Mouse (Mus musculus) lung, embryonic 15.5 days (tissue): ENCODE data around the gene Pip5kl1. TPM values are rescaled to one million over a fixed set of nuclear protein-coding genes. Genes with fewer than 3 reads are reported as not detected.

Experiments used
- ATAC-seq: fragments of 200-750 bp; cut with Nextera tagmentation; 2 replicates; pipeline ENCODE4 v1.8.0; 2017; ENCODE audit warnings: moderate number of reproducible peaks, borderline replicate concordance; ENCODE audit not compliant: low FRiP score, low TSS enrichment; ENCODE audit errors: extremely low read depth
- H3K27ac ChIP-seq: fragments of 300-500 bp; sonication (generic); 2 replicates; pipeline ENCODE4 v1.5.1; 2015; ENCODE audit warnings: moderate library complexity, mild to moderate bottlenecking, inconsistent platforms
- H3K27me3 ChIP-seq: fragments of 300-500 bp; sonication (generic); 2 replicates; pipeline ENCODE4 v1.6.1; 2015; ENCODE audit warnings: inconsistent platforms
- H3K36me3 ChIP-seq: fragments of 300-500 bp; sonication (generic); 2 replicates; pipeline ENCODE4 v1.6.1; 2015; ENCODE audit warnings: inconsistent platforms
- H3K4me1 ChIP-seq: fragments of 300-500 bp; sonication (generic); 2 replicates; pipeline ENCODE4 v1.6.1; 2015; ENCODE audit warnings: inconsistent platforms
- H3K4me2 ChIP-seq: fragments of 300-500 bp; sonication (generic); 2 replicates; pipeline ENCODE4 v1.6.1; 2015; ENCODE audit warnings: inconsistent platforms, mild to moderate bottlenecking, moderate library complexity
- H3K4me3 ChIP-seq: fragments of 300-500 bp; sonication (generic); 2 replicates; pipeline ENCODE4 v1.5.1; 2015; ENCODE audit warnings: mild to moderate bottlenecking, inconsistent platforms
- H3K9ac ChIP-seq: fragments of 300-500 bp; sonication (generic); 2 replicates; pipeline ENCODE4 v1.6.1; 2015; ENCODE audit warnings: inconsistent platforms
- H3K9me3 ChIP-seq: fragments of 300-500 bp; sonication (generic); 2 replicates; pipeline ENCODE4 v1.6.1; 2016; ENCODE audit warnings: inconsistent platforms
- WGBS: fragments of 180-500 bp; shearing (Covaris S2); methylation state at CpG from one replicate; pipeline ENCODE4 v1.1.7; 2015; 5-methylcytosine and 5-hydroxymethylcytosine counted together
- polyA plus RNA-seq: library from polyadenylated mRNA; unstranded; fragments of >200 nt; fragmentation: Nextera tagmentation; extraction: Ambion mirVana; gene quantifications from 2 replicates; pipeline ENCODE4 v1.2.1, GENCODE M21; 2015

Pip5kl1 gene
- polyA plus RNA-seq, 1 experiment from 2014 or later = 0.30 TPM

- WGBS = 11% methylated on average over 52 of the region's 55 CpGs
- Histone ChIP-seq H3K4me3 (peak overlapping the region; percentile 80), H3K9ac (peak overlapping the region; percentile 69), H3K9me3 (no peaks in the 10 kb centered on the region), H3K36me3 (no peaks in the 10 kb centered on the region), H3K4me1 (peaks cover 54% of the 10 kb centered on the region), H3K27me3 (no peaks in the 10 kb centered on the region), H3K4me2 (peak overlapping the region; percentile 90), H3K27ac (peak overlapping the region; percentile 65)
- peak; percentile 81 for ATAC-seq
Observed at GRCm38 (mm10) chr2:32606161-32607142, 31.9 kb downstream of the Pip5kl1 start.

DNA sequence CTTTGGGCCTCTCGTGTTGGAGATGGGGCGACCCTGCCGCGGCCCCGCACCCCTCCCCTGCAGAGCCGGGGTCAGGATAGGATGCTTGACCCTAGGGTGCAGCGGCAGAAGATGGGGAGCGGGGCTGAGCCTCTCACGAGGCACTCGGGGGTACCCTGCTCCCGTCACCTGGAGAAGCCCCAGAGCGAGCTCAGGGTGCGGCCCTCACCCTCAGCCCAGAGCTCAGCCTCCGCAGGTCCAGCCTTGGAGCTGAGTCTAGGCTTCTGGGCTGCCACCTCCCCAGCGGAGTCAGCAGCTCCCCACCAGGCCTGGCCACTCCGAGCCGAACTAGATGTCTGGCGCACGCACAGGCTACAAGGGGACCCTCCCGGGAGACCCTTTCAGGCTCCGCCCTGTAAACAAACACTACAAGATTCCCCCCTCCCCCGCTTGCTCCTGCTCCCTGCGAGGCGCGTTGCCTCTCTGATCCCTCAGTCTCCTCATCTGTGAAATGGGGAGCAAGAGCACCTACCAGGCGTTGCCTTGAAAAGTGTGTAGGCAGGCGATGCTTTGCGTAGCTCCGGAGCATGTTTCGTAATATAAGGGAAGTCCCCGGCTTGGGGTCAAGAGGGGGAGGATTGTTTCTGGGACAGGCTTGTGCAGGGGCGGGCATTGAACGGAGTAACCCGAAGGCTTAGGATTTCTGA is 32.8 kb downstream of the Pip5kl1 start:
- no peaks in the 10 kb centered on the region for H3K27me3 ChIP-seq
- peaks cover 45% of the 10 kb centered on the region for H3K4me1 ChIP-seq
- H3K9ac ChIP-seq = peak overlapping the region; percentile 69
- no peaks in the 10 kb centered on the region for H3K9me3 ChIP-seq
- peak overlapping the region; percentile 80 for H3K4me3 ChIP-seq
- ATAC-seq = peak; percentile 32
- no peaks in the 10 kb centered on the region for H3K36me3 ChIP-seq
- 3% methylated on average over 34 of the region's 34 CpGs for WGBS
- H3K4me2 ChIP-seq = peak overlapping the region; percentile 90
- peak overlapping the region; percentile 65 for H3K27ac ChIP-seq

DNA sequence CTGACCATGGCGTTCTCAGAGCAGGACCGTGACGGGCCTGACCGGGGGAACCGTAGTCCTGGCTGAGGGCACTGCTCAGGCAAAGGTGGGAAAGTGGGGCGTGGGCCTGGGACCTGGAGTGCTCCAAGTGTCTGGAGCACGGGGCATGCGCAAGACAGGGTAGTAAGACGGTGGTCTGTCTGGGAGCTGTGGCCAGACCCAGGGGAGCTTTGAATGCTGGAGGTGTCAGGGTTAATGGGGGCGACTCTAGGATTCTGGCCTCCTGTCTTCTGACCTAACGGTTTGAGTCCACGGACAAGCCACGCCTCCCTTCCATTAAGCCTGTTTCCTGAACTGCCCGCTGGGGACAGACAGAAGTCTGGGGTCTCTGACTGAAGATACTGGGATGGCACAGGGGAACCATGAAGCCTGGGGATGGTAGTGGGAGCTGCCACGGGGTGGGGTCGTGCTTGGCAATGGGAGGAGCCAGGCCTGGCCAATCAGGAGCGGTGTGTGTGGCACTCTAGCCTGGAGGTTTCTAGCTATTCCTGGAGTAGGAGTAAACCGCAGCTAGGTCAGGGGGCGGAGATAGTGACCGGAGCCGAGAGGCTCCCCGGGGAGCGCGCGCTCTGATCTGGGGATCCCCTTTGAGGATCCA is 33.7 kb downstream of the Pip5kl1 start:
- H3K27ac ChIP-seq = peak overlapping the region; percentile 67
- H3K9ac ChIP-seq = peak overlapping the region; percentile 38
- H3K27me3 ChIP-seq = no peaks in the 10 kb centered on the region
- H3K36me3 ChIP-seq = no peaks in the 10 kb centered on the region
- WGBS = 6% methylated on average over 25 of the region's 25 CpGs
- H3K9me3 ChIP-seq = no peaks in the 10 kb centered on the region
- peak; percentile 53 for ATAC-seq
- H3K4me1 ChIP-seq = peaks cover 42% of the 10 kb centered on the region
- peak overlapping the region; percentile 90 for H3K4me2 ChIP-seq
- H3K4me3 ChIP-seq = peak overlapping the region; percentile 80

DNA sequence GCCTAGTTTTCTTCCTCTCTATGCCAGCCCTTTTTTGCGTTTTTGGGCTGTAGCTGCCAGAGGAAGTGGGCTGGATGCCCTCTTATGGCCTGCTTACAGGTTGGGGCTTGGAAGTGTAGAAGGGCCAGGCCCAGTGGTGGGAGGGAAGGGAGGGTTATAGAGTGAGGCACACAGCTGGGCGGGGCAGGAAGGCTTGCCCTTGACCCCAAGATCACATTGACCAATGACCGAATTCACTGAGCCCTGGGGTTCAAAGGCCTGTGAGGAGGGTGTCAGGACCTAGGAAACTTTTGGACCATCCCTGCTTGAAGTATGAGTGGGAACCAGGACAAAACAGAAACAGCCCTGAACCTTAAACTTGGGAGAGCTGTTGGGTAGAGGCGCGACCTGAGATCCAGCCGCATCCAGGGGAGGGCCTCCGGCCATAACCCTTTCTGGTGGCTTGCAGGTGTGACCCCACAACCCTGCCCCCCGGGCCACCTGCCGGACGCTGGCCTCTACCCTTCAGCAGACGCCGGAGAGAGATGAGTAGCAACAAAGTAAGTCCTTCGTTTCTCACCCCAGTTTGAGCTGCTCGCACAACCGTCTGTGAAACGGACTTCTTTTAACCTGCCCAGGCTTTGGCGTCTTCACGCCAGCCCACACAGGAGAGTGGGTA is 34.3 kb downstream of the Pip5kl1 start:
- Histone ChIP-seq H3K27ac (peak overlapping the region; percentile 67; the same call in 1 of the 2 replicates), H3K4me2 (peak overlapping the region; percentile 90), H3K4me1 (peaks cover 42% of the 10 kb centered on the region), H3K9me3 (no peaks in the 10 kb centered on the region), H3K4me3 (peak overlapping the region; percentile 80), H3K27me3 (no peaks in the 10 kb centered on the region), H3K36me3 (peaks cover 3% of the 10 kb centered on the region; the same call in 1 of the 2 replicates), H3K9ac (peak overlapping the region; percentile 38)
- 50% methylated on average over 18 of the region's 18 CpGs for WGBS
- ATAC-seq = no peak

GRCm38 (mm10) chr2:32610610-32611229 is 36.1 kb downstream of the Pip5kl1 start:
- no peaks in the 10 kb centered on the region for H3K9me3 ChIP-seq
- H3K4me3 ChIP-seq = peak overlapping the region; percentile 47
- ATAC-seq = no peak
- peaks cover 14% of the 10 kb centered on the region for H3K36me3 ChIP-seq
- H3K4me1 ChIP-seq = peaks cover 42% of the 10 kb centered on the region
- no peaks in the 10 kb centered on the region for H3K27me3 ChIP-seq
- 9% methylated on average over 23 of the region's 23 CpGs for WGBS
- H3K9ac ChIP-seq = peak overlapping the region; percentile 48
- H3K4me2 ChIP-seq = peak overlapping the region; percentile 72
- peak overlapping the region; percentile 68 for H3K27ac ChIP-seq

GRCm38 (mm10) chr2:32612274-32612673 is 37.7 kb downstream of the Pip5kl1 start:
- Histone ChIP-seq H3K9ac (no peak overlapping the region), H3K4me2 (no peak overlapping the region), H3K9me3 (no peaks in the 10 kb centered on the region), H3K27me3 (no peaks in the 10 kb centered on the region), H3K4me1 (peaks cover 36% of the 10 kb centered on the region), H3K27ac (no peak overlapping the region), H3K4me3 (no peak overlapping the region), H3K36me3 (peaks cover 24% of the 10 kb centered on the region)
- ATAC-seq = no peak
- 70% methylated on average over 26 of the region's 26 CpGs for WGBS

DNA sequence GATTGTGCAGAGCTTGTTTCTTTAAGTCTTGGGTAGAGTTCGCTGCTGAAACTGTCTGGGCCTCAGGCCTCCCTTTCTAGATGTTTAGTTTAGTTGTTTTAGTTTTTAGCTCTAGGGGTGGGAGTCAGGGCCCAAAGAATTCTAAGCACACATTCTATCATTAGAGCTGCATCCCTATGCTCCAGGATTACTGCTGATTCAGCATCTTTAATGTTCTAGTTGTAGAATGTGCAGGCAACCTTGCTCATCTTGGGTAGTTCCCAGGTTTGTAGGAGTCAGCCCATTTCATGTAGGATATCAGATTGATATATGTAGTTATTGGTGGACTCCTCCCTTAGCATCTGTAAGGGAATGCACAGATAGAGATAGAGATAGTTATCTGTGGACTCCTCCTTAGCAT is 42.5 kb downstream of the Pip5kl1 start:
- no peaks in the 10 kb centered on the region for H3K9me3 ChIP-seq
- H3K36me3 ChIP-seq = peaks cover 29% of the 10 kb centered on the region
- H3K9ac ChIP-seq = no peak overlapping the region
- peaks cover 36% of the 10 kb centered on the region for H3K4me1 ChIP-seq
- WGBS = 100% methylated on average over 1 of the region's 1 CpGs
- no peaks in the 10 kb centered on the region for H3K27me3 ChIP-seq
- no peak overlapping the region for H3K4me2 ChIP-seq
- H3K4me3 ChIP-seq = no peak overlapping the region
- ATAC-seq = no peak
- no peak overlapping the region for H3K27ac ChIP-seq

DNA sequence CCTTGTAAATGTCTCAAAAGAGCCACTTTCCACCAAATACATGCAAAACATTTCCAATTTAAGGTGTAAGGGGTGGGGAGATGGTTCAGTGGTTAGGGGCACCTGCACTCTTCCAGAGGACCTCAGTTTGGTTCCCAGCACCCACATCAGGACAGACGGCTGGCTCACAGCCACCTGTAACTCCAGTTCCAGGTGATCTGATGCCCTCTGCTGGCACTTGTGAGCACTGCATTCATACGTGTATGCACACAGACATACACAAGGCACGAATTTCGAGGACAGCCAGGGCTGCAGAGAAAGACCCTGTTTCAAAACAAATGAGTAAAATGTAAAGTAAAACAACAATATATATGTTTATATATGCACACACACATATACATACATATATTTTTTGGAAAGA is 43.0 kb downstream of the Pip5kl1 start:
- H3K36me3 ChIP-seq = peaks cover 29% of the 10 kb centered on the region
- ATAC-seq = no peak
- H3K27me3 ChIP-seq = no peaks in the 10 kb centered on the region
- H3K4me1 ChIP-seq = peaks cover 40% of the 10 kb centered on the region
- H3K4me3 ChIP-seq = no peak overlapping the region
- no peak overlapping the region for H3K27ac ChIP-seq
- 94% methylated on average over 4 of the region's 4 CpGs for WGBS
- H3K9ac ChIP-seq = no peak overlapping the region
- H3K9me3 ChIP-seq = no peaks in the 10 kb centered on the region
- H3K4me2 ChIP-seq = no peak overlapping the region

GRCm38 (mm10) chr2:32618051-32618450 is 43.5 kb downstream of the Pip5kl1 start:
- WGBS = 79% methylated on average over 9 of the region's 9 CpGs
- Histone ChIP-seq H3K4me2 (no peak overlapping the region), H3K4me1 (peaks cover 40% of the 10 kb centered on the region), H3K9ac (no peak overlapping the region), H3K27ac (no peak overlapping the region), H3K4me3 (no peak overlapping the region), H3K27me3 (no peaks in the 10 kb centered on the region), H3K9me3 (no peaks in the 10 kb centered on the region), H3K36me3 (peaks cover 29% of the 10 kb centered on the region)
- ATAC-seq = no peak

- WGBS = 4% methylated on average over 4 of the region's 4 CpGs
- H3K4me1 ChIP-seq = peaks cover 61% of the 10 kb centered on the region
- H3K36me3 ChIP-seq = peaks cover 15% of the 10 kb centered on the region
- H3K4me3 ChIP-seq = no peak overlapping the region
- ATAC-seq = peak; percentile 73
- no peaks in the 10 kb centered on the region for H3K9me3 ChIP-seq
- peak overlapping the region; percentile 89 for H3K27ac ChIP-seq
- peak overlapping the region; percentile 17 for H3K4me2 ChIP-seq
- H3K27me3 ChIP-seq = no peaks in the 10 kb centered on the region
- no peak overlapping the region for H3K9ac ChIP-seq
Observed at GRCm38 (mm10) chr2:32620682-32621516, 46.3 kb downstream of the Pip5kl1 start.
